Mouse (Mus musculus) embryonic facial prominence, embryonic 10.5 days (tissue): ENCODE measurements around the gene Arhgap23. TPM values are rescaled to one million over a fixed set of nuclear protein-coding genes. Genes with fewer than 3 reads are reported as not detected.

ENCODE experiments used
- DNase-seq: peaks from one replicate; pipeline ENCODE4 v3.0.0-alpha.2; 2017; ENCODE audit warnings: low spot score
- H3K27ac ChIP-seq: fragments of 300-500 bp; sonication (generic); replicated peaks from 2 replicates; pipeline ENCODE4 v1.5.1; 2016; ENCODE audit warnings: mild to moderate bottlenecking
- H3K27me3 ChIP-seq: fragments of 300-500 bp; sonication (generic); replicated peaks from 2 replicates; pipeline ENCODE4 v1.6.1; 2016; ENCODE audit warnings: low read depth, mild to moderate bottlenecking; ENCODE audit not compliant: poor library complexity, severe bottlenecking
- H3K36me3 ChIP-seq: fragments of 300-500 bp; sonication (generic); replicated peaks from 2 replicates; pipeline ENCODE4 v1.6.1; 2016; ENCODE audit warnings: mild to moderate bottlenecking, moderate library complexity
- H3K4me1 ChIP-seq: fragments of 300-500 bp; sonication (generic); 2 replicates; pipeline ENCODE4 v1.6.1; 2016
- H3K4me3 ChIP-seq: fragments of 300-500 bp; sonication (generic); 2 replicates; pipeline ENCODE4 v1.5.1; 2016; ENCODE audit warnings: mild to moderate bottlenecking, moderate library complexity
- H3K9me3 ChIP-seq: fragments of 300-500 bp; sonication (generic); 2 replicates; pipeline ENCODE4 v1.6.1; 2016; ENCODE audit warnings: mild to moderate bottlenecking
- whole genome bisulfite sequencing: fragments of 180-500 bp; shearing (Covaris S2); methylation state at CpG from one replicate; pipeline ENCODE4 v1.1.7; 2016; 5-methylcytosine and 5-hydroxymethylcytosine counted together
- polyA plus RNA-seq: library from polyadenylated mRNA; unstranded; fragments of >200 nt; fragmentation: Nextera tagmentation; extraction: Ambion mirVana; gene quantifications from 2 replicates; pipeline ENCODE4 v1.2.1, GENCODE M21; 2016

Arhgap23 gene
- polyA plus RNA-seq, result 2.4 TPM in 2 replicates

- Histone ChIP-seq H3K4me1 (peaks cover 61% of the 10 kb centered on the region), H3K9me3 (no peaks in the 10 kb centered on the region), H3K27me3 (peaks cover 13% of the 10 kb centered on the region; the same call in 1 of the 2 replicates), H3K4me3 (peak within 1 kb of the TSS; percentile 88), H3K27ac (peak within 1 kb of the TSS; percentile 90), H3K36me3 (no peaks in the 10 kb centered on the region)
- peak; percentile 89 for DNase-seq
- WGBS, result under 1% methylated on average over 29 of the region's 29 CpGs
Observed at GRCm38 (mm10) chr11:97415330-97415711, at the start of gene Arhgap23. Gene Arhgap23, plus strand, starts transcription at chr11:97415533.

- WGBS, result 68% methylated on average over 1 of the region's 1 CpGs
- Histone ChIP-seq H3K36me3 (peaks cover 15% of the 10 kb centered on the region), H3K27ac (no peak overlapping the region), H3K9me3 (no peaks in the 10 kb centered on the region), H3K27me3 (no peaks in the 10 kb centered on the region), H3K4me3 (peak overlapping the region; percentile 100), H3K4me1 (peaks cover 37% of the 10 kb centered on the region)
- DNase-seq, result no peak
Observed at GRCm38 (mm10) chr11:97365556-97365955, 49.8 kb upstream of the Arhgap23 start.

GRCm38 (mm10) chr11:97368501-97368900 lies 46.8 kb upstream of the Arhgap23 start:
- Histone ChIP-seq H3K36me3 (peaks cover 26% of the 10 kb centered on the region), H3K4me3 (no peak overlapping the region), H3K9me3 (no peaks in the 10 kb centered on the region), H3K4me1 (peaks cover 25% of the 10 kb centered on the region), H3K27ac (no peak overlapping the region), H3K27me3 (no peaks in the 10 kb centered on the region)
- no peak for DNase-seq
- WGBS, result 90% methylated on average over 5 of the region's 5 CpGs

- no peak for DNase-seq
- H3K4me1 ChIP-seq, result peaks cover 5% of the 10 kb centered on the region
- H3K27ac ChIP-seq, result no peak overlapping the region
- no peak overlapping the region for H3K4me3 ChIP-seq
- H3K9me3 ChIP-seq, result no peaks in the 10 kb centered on the region
- H3K27me3 ChIP-seq, result no peaks in the 10 kb centered on the region
- peaks cover 43% of the 10 kb centered on the region for H3K36me3 ChIP-seq
- WGBS, result 93% methylated on average over 7 of the region's 7 CpGs
Observed at GRCm38 (mm10) chr11:97370329-97371091, 44.8 kb upstream of the Arhgap23 start.

GRCm38 (mm10) chr11:97372159-97372864 lies 43.0 kb upstream of the Arhgap23 start:
- Histone ChIP-seq H3K27ac (no peak overlapping the region), H3K27me3 (no peaks in the 10 kb centered on the region), H3K4me1 (no peaks in the 10 kb centered on the region), H3K4me3 (no peak overlapping the region), H3K36me3 (peaks cover 57% of the 10 kb centered on the region), H3K9me3 (no peaks in the 10 kb centered on the region)
- no peak for DNase-seq
- 90% methylated on average over 6 of the region's 6 CpGs for WGBS

- Histone ChIP-seq H3K27ac (no peak overlapping the region), H3K4me3 (no peak overlapping the region), H3K27me3 (no peaks in the 10 kb centered on the region), H3K9me3 (no peaks in the 10 kb centered on the region), H3K4me1 (no peaks in the 10 kb centered on the region), H3K36me3 (peaks cover 61% of the 10 kb centered on the region)
- DNase-seq, result no peak
- WGBS, result 91% methylated on average over 2 of the region's 2 CpGs
Observed at GRCm38 (mm10) chr11:97373402-97373801, 41.9 kb upstream of the Arhgap23 start.

GRCm38 (mm10) chr11:97380036-97380435 lies 35.3 kb upstream of the Arhgap23 start:
- DNase-seq, result no peak
- peaks cover 91% of the 10 kb centered on the region for H3K36me3 ChIP-seq
- no peak overlapping the region for H3K4me3 ChIP-seq
- H3K9me3 ChIP-seq, result no peaks in the 10 kb centered on the region
- H3K4me1 ChIP-seq, result no peaks in the 10 kb centered on the region
- H3K27ac ChIP-seq, result no peak overlapping the region
- no peaks in the 10 kb centered on the region for H3K27me3 ChIP-seq
- WGBS, result 80% methylated on average over 3 of the region's 3 CpGs

GRCm38 (mm10) chr11:97383017-97383416 lies 32.3 kb upstream of the Arhgap23 start:
- peaks cover 88% of the 10 kb centered on the region for H3K36me3 ChIP-seq
- no peak overlapping the region for H3K4me3 ChIP-seq
- H3K9me3 ChIP-seq, result no peaks in the 10 kb centered on the region
- 90% methylated on average over 2 of the region's 2 CpGs for WGBS
- no peaks in the 10 kb centered on the region for H3K27me3 ChIP-seq
- DNase-seq, result no peak
- no peak overlapping the region for H3K27ac ChIP-seq
- H3K4me1 ChIP-seq, result no peaks in the 10 kb centered on the region

- H3K9me3 ChIP-seq, result no peaks in the 10 kb centered on the region
- WGBS, result 73% methylated on average over 2 of the region's 2 CpGs
- H3K27ac ChIP-seq, result no peak overlapping the region
- no peaks in the 10 kb centered on the region for H3K4me1 ChIP-seq
- no peak overlapping the region for H3K4me3 ChIP-seq
- H3K27me3 ChIP-seq, result no peaks in the 10 kb centered on the region
- no peak for DNase-seq
- H3K36me3 ChIP-seq, result peaks cover 86% of the 10 kb centered on the region
Observed at GRCm38 (mm10) chr11:97383764-97384163, 31.6 kb upstream of the Arhgap23 start.

- no peak overlapping the region for H3K27ac ChIP-seq
- no peaks in the 10 kb centered on the region for H3K4me1 ChIP-seq
- no peak for DNase-seq
- no peak overlapping the region for H3K4me3 ChIP-seq
- 91% methylated on average over 2 of the region's 2 CpGs for WGBS
- H3K36me3 ChIP-seq, result peaks cover 92% of the 10 kb centered on the region
- no peaks in the 10 kb centered on the region for H3K27me3 ChIP-seq
- H3K9me3 ChIP-seq, result no peaks in the 10 kb centered on the region
Observed at GRCm38 (mm10) chr11:97387811-97388210, 27.5 kb upstream of the Arhgap23 start.

- Histone ChIP-seq H3K4me3 (no peak overlapping the region), H3K4me1 (no peaks in the 10 kb centered on the region), H3K27ac (no peak overlapping the region), H3K36me3 (peaks cover 92% of the 10 kb centered on the region), H3K27me3 (no peaks in the 10 kb centered on the region), H3K9me3 (no peaks in the 10 kb centered on the region)
- WGBS, result 87% methylated on average over 8 of the region's 8 CpGs
- DNase-seq, result no peak
Observed at GRCm38 (mm10) chr11:97389127-97389526, 26.2 kb upstream of the Arhgap23 start.

- DNase-seq, result no peak
- Histone ChIP-seq H3K9me3 (no peaks in the 10 kb centered on the region), H3K4me3 (no peak overlapping the region), H3K36me3 (peaks cover 89% of the 10 kb centered on the region), H3K4me1 (no peaks in the 10 kb centered on the region), H3K27me3 (no peaks in the 10 kb centered on the region), H3K27ac (no peak overlapping the region)
- 71% methylated on average over 11 of the region's 11 CpGs for WGBS
Observed at GRCm38 (mm10) chr11:97393658-97394057, 21.7 kb upstream of the Arhgap23 start.

- H3K4me3 ChIP-seq, result no peak overlapping the region
- no peaks in the 10 kb centered on the region for H3K4me1 ChIP-seq
- DNase-seq, result no peak
- H3K36me3 ChIP-seq, result peaks cover 88% of the 10 kb centered on the region
- no peaks in the 10 kb centered on the region for H3K27me3 ChIP-seq
- H3K9me3 ChIP-seq, result no peaks in the 10 kb centered on the region
- H3K27ac ChIP-seq, result no peak overlapping the region
- WGBS, result 83% methylated on average over 11 of the region's 11 CpGs
Observed at GRCm38 (mm10) chr11:97394146-97394545, 21.2 kb upstream of the Arhgap23 start.
